Mouse (Mus musculus): ENCODE results near the gene Ank.

Gene Ank

DNA sequence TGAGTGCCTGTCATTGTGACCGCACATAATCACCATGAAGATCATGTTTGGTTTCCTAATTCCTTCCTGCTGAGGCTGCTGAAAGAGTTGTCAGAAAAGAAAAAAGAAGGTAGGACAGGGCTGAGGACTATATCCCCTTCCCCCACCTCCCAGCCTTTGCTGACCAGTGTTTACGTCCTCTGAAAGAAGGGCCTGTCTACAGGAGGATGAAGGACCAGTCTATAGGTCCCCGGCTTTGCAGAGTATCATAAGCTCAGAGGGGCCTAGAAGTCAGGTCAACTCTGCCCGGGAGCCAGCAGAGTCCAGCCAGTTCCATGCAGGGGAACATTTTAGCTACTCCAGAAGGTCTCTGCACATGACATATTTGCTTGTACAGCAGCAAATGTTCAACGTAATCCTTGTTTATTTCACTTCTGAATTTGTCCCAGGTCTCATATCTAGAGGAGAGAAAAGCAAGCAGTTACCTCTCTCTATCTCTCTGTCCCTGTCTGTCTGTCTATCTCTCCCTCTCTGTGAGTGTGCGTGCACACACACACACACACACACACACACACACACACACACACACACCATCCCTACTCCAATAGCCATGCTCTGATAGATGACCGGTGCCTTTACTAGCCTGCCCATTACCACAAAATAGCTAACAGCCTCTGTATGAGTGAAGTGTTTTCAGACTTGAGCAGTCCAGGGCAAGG lies 31.0 kb downstream of the Ank start:
- DNase-seq: no peak

DNA sequence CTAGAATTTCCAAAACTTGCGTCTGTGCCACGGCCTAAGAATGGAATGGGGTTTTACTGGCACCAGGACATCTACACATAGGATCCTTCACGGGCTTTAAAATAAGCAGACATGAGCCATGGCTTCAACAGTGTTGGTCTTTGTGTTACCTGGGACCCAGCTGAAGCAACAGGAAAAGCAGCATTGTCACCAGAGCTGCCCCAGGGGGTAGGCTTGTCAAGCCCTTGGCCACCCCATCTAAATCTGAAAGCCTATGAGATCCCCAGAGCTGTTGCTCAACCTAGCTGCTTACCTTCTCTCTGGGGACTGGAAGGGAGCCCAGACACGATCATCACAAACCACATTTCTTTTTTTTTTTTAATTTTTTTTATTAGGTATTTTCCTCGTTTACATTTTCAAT lies 31.6 kb downstream of the Ank start:
- no peak for DNase-seq

DNA sequence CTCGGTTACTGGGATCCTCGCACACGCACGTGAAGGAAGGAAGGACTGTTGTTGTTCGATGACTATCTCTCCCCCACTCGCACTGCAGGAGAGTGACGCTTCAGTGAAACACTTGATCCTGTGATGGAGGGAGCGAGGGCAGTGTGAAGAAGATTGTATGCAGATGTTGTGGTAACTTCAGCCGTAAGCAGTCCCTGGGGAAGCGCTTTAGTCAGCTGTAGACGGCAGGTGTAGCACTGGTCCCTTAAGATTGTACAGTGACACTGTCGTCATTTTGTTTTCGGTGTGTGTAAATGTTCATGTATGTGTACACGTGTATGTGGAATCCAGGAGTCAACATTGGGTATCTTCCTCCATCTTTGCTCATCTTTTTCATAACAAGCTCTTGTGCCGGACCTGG lies 33.9 kb downstream of the Ank start:
- no peak for DNase-seq

DNA sequence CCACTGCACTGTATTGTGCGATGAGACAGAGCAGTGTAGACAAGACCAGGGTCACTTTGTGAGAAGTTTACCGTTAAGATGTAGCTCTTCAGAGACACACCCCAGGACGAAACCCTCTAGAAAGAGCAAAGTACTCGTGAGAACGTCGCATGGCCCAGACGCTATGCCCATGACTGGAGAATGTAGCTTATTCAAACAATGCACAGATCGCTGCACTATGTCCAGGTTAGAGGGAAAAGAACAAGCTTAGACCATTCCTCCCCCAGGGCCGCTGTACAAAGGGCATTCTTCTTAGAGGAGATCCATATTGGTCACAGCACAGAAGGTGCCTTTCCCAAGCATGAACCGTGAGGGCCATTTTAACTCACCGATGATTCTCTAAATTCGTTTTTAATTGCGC lies 35.9 kb downstream of the Ank start:
- DNase-seq: no peak

DNA sequence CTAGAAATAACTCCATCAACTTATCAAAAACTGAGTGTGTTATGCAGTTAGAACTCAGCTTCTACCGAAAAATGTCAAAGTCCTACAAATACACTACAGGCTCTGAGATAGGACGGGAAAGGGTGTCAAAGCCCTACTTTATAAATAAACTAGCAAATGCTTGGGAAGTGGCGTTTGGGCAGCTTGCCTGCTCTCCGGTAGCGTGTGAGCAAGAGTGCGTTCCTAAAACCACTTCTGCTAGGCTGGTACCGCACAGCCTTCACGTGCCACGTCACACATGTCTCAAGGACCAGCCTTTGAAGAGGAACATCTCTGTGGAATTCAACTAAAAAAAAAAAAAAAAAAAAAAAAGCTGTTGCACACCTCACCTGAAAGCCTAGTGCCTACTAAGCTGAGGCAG lies 36.7 kb downstream of the Ank start:
- DNase-seq: no peak

DNA sequence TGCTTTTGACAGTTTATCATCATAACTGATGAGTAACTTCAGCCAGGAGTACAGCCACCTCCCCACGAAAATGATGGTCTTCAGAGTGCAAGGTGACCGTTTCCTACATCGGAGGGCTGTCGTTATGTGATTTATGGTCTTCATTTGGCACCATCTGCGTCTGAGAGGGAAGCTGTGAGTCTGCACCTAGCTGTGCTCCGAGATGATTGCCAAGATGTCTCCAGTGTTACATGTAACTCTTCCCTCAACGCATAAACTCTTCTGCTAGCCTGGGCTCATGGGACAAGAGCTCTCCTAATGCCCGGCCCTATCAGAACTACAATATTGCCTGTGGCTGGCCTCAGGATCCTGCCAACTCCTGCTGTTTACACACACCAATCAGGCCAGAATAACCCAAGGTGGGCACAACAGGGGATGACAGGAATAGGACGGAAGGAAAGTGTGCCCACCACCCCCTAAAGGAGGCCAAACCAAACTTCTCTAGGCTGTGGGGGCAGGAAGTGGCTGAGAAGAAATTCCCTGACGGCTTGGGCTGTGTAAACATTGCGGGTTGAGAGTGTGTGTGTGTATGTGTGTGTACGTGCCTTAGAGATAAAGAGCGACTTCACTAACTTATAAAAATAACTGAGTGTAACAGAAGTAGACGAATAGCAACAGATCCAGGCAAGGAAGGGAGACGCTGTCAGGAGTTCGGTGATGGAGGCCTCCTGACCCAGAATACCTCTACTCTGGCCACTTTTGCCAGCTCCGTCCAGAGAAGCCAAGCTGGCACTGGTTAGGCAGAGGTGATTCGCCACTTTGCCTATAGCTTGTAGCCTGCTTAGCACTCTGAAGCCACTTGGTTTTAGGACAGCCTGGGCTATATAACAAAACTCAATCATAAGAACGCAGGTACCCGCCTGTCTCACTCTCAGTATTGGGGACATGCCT lies 37.6 kb downstream of the Ank start:
- DNase-seq: no peak

DNA sequence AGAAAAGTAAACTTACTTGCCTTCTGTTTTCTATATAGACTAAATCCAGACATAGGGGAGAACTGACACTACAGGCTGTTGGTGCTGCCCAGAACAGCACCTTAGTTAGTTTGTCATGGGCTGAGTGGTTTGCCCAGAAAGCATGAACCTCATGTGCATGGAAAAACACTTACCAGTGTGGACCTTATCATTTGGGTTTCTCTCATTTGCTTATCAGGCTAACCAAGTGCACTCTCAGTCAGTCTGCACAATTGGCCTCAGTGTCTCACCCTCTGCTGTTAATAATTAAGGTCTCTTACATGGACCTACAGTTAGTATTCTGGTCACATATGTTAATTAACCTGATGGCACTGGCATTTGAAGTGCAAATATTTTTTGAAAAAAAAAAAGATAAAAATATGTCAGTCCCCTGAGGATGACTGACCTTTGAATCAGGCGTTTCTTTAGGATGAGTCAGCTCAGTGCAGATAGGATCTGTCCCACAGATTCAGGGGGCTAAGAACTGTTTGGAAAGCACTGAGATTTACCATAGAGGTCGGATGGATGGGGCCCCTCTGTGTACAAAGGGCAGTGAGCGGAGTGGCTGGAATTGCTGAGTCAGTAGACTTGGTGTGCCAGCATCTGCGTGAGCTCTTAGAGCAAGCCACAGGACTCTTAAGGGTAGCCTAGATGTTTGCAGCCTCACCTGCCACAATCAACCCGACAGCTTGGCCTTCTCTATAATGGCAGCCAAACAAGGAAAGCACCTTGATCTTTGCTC lies 39.8 kb downstream of the Ank start:
- DNase-seq: no peak

DNA sequence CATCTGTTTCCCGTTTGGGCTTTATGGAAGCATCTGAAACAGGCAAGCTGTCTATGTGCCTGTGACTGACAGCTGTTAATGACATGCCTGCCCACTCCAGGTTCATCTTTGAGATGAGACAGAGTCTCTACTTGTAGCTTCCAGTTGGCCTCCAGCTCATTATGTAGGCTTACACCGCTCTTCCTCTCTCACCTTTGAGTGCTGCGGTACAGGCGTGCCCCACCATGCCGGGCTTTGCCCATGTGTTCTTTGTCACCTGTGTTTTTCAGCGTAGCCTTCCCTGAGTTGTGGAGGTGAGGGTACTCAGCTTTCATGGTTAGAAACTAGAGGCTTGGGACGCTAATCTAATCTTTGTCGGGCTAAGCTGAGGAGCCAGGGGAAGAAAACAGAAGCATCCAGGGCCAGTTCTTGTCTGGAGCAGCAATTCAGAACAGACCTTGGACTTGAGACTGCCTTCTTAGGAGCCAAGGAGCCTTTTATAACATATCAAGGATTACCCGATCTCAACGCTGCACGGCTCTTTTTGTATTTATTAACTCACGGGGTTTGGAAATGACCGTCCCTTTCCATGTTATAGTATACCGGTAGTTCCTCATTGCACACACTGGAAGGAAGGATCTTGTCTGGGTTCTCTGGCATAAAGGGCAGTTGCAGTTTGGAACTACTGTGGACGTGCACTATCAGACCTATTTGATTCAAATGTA lies 40.6 kb downstream of the Ank start:
- no peak for DNase-seq

DNA sequence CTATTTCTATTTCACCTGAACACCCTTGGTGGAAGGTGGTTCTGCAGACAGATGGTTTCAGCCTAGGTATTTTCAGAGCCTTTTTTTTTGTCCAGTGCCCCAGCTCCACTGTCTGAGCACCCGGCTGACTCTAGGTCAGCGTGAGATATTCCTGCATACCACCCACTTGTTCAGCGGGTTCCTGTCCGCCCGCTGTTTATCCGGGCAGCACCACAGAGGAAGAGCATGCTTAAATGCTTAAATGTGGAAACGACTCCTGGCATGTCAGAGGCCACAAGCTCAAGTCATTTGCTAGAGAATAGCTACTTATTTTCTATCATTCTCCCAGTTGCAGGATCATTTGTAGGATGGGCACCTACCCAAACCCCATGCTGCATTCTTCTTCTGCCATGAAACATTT lies 41.7 kb downstream of the Ank start:
- DNase-seq: peak in 1 of 2 experiments; percentile 29

DNA sequence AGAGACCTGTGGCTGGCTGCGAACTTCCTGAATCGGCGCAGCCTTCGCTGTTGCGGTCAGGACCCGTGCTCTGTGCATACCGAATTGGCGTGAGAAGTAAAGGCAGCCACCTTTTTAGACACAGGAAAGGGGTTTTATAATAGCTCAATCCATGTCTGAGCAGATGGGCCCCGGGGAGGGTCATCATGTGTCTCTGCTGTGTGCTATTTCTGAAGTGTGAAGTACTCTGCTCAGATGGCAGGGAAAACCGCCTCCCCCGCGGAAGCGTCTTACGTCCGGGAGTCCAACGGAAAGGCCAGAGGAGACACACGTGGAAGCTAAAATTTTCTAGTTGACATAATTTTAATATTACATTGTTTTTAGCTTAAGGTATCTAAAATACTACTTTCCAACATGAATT lies 42.5 kb downstream of the Ank start:
- peak; percentile 69 to 70 for DNase-seq

DNA sequence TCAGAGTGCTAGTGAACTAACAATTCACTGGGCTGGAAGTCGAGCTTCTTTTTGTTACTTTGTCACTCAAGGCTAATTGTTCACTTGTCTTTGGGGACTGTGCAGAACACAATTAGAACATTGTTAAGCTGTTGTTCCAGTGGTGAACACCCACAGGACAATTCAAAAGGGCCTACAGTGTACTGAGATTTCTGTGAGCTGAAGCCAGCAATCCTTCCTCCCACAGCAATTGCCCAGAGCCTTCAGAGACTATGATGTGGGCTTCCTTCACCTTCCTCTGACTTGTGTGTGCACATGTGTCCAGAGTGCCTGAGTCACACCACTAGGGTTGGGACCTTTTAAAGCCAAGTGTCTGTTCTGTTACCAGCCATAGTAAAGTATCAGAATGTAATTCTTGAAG lies 50.5 kb downstream of the Ank start:
- no peak for DNase-seq

DNA sequence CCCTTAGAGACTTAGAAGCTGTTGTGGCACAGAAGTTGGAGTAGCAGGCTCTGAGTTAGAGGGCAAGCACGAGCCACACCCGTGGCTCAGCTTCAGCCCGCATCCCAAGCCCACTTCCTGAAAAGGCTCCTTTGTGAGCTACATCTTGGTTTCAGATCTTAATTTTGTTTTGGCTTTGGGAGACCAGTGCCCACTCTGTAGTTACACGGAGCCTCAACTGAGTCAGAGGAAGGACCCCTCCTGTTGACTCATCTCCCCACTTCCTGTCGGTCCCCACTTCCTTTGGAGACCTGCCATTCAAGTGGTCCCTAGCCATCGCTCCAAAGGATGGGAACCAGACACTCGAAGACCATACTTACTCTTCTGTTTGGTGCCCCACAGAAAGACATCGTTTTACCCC lies 51.5 kb downstream of the Ank start:
- no peak for DNase-seq

DNA sequence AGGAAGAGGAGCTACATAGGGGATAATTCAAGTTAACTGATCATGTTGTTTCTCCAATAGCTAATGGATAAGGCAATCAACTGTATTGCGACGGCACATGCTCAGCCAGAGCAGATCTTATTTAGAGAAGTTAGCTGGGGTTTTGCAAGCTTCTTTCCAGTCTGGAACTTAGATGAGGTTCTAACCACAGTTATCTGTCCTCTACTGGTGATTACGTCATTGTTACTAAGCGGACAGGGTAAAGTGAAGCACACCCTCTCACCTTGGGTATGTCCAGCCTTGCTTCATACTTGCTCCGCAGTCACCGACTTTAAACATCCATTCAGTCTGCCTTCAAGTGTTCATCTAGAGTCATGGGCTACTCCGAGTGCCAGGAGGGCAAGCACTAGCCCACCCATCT lies 53.4 kb downstream of the Ank start:
- no peak for DNase-seq

DNA sequence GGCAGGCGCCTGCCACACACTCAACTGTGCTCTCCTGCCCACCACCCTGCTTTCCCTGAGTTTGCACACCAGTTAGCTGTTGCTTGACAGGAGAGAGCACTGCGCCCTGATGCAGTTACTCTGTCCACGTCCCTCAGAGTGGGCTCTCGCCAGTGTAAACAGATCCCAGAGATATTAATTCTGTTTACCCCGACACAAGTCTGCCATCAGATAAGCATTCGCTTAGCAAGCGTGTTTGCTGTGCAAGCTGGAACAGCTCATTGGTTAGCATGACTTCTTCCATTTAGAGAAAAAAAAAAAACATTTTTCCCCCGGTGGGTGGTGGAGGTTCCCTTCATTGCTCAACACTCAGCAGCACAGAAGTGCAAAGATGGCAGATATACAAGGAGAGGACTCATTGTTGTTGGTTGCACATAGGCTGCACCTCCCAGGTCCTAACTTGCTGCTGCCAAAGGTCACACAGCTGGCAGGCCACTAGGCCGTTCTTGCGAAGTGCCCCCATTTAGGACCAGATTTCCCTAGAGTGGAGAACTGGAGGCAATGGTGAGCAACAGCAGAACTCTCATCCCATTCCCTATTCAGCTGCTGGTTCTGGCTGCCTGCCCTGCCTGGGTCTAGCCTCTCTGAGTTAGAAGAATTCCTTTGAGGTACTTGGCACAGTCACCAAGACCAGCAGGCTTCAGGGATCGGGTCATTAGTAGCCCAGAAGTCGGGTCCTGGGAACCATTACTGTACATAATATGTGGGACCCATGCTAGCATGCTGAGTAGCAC lies 58.9 kb downstream of the Ank start:
- peak; percentile 43 to 56 for DNase-seq

DNA sequence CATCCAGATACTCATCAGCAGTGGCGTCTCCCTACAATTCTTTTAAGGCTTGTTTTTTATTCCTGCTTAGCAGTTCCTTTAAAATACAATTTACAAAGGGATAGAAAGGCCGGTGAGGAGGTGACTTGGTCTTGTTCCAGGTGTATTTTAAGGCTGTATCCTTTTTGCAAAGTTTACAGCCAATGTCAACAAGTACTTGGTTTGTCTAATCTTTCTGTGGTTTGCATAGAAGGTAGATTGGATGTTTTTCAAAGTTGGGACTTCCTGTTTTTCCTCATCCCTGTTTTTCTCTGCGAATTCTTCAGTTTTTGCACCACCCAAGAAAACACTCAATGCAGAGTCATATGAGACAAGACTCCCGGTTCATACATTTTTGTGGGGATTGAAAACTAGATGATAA lies 62.4 kb downstream of the Ank start:
- DNase-seq: no peak

DNA sequence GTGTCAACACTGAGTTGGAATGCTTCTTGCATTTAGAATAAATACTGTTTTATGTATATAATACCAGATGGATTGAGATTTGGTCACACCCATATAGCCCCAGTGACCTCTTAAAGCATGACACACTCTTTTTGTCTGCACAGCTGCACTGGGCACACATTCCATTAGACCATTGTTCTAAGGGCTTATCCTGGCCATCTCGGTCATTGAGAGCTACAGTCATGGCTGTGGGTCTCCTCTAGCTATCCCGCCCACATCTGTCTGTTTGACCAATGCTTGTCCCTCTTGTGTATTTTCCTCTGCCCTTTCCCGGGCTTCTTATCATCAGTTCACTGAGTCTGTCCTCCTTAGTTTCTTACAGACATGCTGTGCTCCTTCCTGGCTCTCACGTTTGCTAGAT lies 63.5 kb downstream of the Ank start:
- DNase-seq: no peak

DNA sequence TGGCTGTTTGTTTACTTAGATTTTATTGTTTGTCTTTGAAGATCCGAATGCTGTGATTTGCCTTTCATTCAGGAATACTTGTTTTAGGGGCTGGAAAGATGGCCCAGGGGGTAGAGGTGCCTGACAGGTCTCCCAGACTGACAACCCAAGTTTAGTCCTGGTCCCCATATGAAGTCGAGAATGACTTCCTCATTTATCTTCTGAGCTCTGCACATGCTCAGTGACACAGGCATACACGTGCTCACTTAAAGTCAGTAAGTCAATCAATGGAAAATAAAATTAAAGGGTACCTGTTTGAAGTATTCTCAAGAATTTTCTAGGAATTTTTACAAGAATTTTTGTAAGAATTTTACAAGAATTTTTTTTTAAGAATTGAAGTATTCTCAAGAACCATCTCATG lies 66.6 kb downstream of the Ank start:
- no peak for DNase-seq

DNA sequence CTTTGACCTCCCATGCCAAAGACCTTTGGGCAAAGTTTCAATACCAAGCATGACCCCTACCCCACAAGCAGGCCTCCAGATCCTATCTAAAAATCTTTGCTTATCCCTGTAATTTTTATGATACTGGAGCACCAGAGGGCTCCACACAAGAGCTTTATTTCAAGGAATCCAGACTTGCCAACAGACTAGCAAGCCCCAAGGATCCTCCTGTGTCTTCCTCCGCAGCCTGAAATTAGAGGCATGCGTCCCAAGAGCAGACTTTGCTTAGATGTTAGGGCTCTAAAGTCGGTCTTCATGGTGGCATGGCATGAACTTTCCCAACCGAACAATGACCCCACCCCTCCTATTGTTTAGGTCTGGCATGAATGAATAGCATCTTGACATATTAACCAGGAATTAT lies 69.2 kb downstream of the Ank start:
- no peak for DNase-seq

DNA sequence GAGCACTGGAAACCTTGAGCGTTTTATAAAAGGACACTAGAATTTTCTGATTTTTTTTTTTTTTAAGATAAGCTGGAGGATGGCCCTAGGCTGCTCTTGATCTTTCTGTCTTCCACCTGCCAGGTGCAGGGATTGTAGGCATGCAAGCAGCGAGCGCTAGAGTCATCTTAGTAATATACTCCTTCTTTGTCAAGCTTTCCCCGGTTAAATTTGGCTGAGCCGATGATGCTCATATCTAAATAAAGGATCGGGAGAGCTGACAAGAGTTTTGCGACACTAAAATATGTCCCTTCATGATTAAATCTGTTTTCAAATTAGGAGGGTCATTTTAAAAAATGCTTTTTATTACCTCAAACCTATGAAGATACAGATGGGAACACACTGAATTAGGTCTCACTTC lies 69.7 kb downstream of the Ank start:
- DNase-seq: no peak

DNA sequence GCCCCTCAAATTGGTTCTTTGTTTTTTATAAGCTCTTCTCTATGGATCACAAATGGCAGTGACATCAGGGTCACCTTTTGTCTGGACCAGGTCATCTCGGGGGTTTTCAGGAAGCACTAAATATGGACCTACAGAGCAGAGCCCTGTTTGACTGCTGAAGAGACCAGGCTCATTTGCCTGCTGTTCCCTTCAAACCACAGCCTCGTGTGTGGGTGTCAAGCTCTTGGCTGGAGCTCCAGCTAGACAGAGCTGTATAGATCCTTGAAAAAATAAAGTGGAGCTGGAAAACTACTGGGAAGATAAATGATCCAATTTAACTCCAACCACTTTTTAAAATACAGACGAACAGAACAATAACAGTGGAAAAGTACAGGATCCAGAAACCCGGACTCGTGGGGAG lies 70.3 kb downstream of the Ank start:
- DNase-seq: peak in 1 of 2 experiments; percentile 29

DNA sequence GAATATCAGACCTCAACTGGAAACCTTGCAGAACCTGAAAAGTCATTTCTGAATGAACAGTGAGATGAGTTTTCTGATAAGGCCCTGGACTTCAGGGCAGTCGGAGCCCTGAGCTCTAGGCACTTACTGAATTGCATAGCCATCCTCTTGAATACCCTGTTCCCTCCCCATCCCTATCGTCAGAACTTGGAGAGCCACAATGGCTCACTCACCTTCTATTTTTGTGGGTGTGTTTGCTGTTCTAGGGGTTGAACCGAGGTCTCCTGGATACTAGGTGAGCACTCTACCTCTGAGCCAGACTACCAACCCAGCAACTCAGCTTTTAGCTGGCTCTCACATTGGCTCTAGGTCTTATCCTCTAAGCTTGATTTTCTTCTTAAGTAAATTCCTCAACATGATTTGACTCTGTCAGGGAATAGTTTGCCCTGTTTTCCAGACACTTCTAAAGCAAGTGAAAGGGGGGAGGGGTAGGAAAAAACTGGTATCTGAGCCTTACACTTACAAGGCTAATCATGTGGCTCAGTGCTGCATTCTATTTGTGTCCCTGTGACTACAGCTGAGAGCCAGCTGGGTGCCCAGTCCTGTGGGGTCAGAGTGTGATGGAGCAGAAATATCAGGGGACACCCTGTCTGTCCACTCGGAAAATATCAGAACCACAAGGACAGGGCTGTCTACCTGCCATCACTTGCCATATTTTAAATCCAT lies 71.2 kb downstream of the Ank start:
- DNase-seq: no peak

DNA sequence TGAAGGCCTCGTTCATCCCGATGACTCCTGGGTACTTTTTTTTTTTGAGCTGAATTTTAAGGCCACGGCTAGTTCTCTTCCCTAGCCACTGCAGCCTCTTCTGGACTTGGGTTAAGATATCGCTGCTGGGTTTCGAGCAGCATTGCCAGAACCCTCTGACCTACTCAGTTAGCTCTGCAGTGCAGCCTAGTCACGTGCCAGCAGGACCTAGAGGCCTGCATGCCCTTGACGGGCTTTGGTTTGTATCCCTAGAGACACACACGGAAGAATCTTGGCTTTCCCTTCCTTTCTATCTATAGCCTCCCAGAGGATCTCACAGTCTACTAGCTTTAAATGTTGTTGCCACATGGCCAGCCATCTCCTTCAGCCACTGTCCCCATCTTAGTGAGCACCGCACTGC lies 73.3 kb downstream of the Ank start:
- peak; percentile 35 for DNase-seq
